Mouse (Mus musculus) hematopoietic stem cell, adult 5-6 weeks (primary cell): Measurements from ENCODE around the gene Sgf29. TPM values are rescaled to one million over a fixed set of nuclear protein-coding genes. Genes with fewer than 3 reads are reported as not detected.

Experiments
- ATAC-seq, 2 experiments: fragments of 125-278 bp in 1 of 2; replicated peaks in 1 of 2; 2 replicates each; pipeline ENCODE4 v1.8.0; 2016 to 2017; ENCODE audit warnings: inconsistent platforms in 2 of 2, mild to moderate bottlenecking in 2 of 2, moderate number of reproducible peaks in 2 of 2, low read depth in 1 of 2, moderate TSS enrichment in 1 of 2; ENCODE audit not compliant: low FRiP score in 2 of 2, poor library complexity in 2 of 2, severe bottlenecking in 2 of 2, insufficient read depth in 1 of 2, low TSS enrichment in 1 of 2
- total RNA-seq: library from RNA; stranded (forward); fragments of 172-1452, 232-1000 nt; gene quantifications from 2 replicates; pipeline ENCODE4 v1.2.3, GENCODE M21; 2017

Gene Sgf29
- total RNA-seq, 1 experiment from 2014 or later, result 46.9 TPM

- 0 out of 4 replicates have a peak, but pooled peaks of 1 of the 2 experiments have one; percentile 9 for ATAC-seq
Measured at GRCm38 (mm10) chr7:126668452-126668851, 19.3 kb downstream of the Sgf29 start.

GRCm38 (mm10) chr7:126670152-126670551 lies 21.0 kb downstream of the Sgf29 start:
- no peak for ATAC-seq

- no peak for ATAC-seq
Measured at GRCm38 (mm10) chr7:126672111-126672510, 23.0 kb downstream of the Sgf29 start.

- ATAC-seq, result no peak
Measured at GRCm38 (mm10) chr7:126675104-126675503, 26.0 kb downstream of the Sgf29 start.

- ATAC-seq, result peak; percentile 31 to 32; a peak in 2 of 4 replicates
Measured at GRCm38 (mm10) chr7:126676207-126676606, 27.1 kb downstream of the Sgf29 start, which contains the start of gene Sult1a1. Sult1a1 (minus strand) TSS chr7:126676432.

- no peak for ATAC-seq
Measured at GRCm38 (mm10) chr7:126676631-126677220, 27.6 kb downstream of the Sgf29 start.

- no peak for ATAC-seq
Measured at GRCm38 (mm10) chr7:126678545-126679341, 29.6 kb downstream of the Sgf29 start.

GRCm38 (mm10) chr7:126679683-126680082 lies 30.6 kb downstream of the Sgf29 start:
- ATAC-seq, result no peak

GRCm38 (mm10) chr7:126681221-126681620 lies 32.1 kb downstream of the Sgf29 start:
- no peak for ATAC-seq

- peak in 1 of 2 experiments; percentile 19; a peak in 2 of 4 replicates for ATAC-seq
Measured at GRCm38 (mm10) chr7:126688156-126688555, 39.0 kb downstream of the Sgf29 start.

GRCm38 (mm10) chr7:126689021-126689420 lies 39.9 kb downstream of the Sgf29 start:
- ATAC-seq, result no peak

GRCm38 (mm10) chr7:126690737-126691136 lies 41.6 kb downstream of the Sgf29 start:
- no peak for ATAC-seq

- no peak for ATAC-seq
Measured at GRCm38 (mm10) chr7:126691676-126692075, 42.6 kb downstream of the Sgf29 start.

GRCm38 (mm10) chr7:126692426-126692825 lies 43.3 kb downstream of the Sgf29 start:
- ATAC-seq, result no peak

GRCm38 (mm10) chr7:126693256-126693655 lies 44.1 kb downstream of the Sgf29 start:
- ATAC-seq, result peak; percentile 32 to 54; a peak in 1 of 4 replicates

- ATAC-seq, result no peak
Measured at GRCm38 (mm10) chr7:126693781-126694180, 44.7 kb downstream of the Sgf29 start.

- ATAC-seq, result no peak
Measured at GRCm38 (mm10) chr7:126694441-126695051, 45.4 kb downstream of the Sgf29 start.

- peak; percentile 64 to 84 for ATAC-seq
Measured at GRCm38 (mm10) chr7:126695210-126695611, 46.1 kb downstream of the Sgf29 start, which contains the start of gene Bola2. Bola2 (plus strand) TSS chr7:126695401.
